In the genomic region with DNA sequence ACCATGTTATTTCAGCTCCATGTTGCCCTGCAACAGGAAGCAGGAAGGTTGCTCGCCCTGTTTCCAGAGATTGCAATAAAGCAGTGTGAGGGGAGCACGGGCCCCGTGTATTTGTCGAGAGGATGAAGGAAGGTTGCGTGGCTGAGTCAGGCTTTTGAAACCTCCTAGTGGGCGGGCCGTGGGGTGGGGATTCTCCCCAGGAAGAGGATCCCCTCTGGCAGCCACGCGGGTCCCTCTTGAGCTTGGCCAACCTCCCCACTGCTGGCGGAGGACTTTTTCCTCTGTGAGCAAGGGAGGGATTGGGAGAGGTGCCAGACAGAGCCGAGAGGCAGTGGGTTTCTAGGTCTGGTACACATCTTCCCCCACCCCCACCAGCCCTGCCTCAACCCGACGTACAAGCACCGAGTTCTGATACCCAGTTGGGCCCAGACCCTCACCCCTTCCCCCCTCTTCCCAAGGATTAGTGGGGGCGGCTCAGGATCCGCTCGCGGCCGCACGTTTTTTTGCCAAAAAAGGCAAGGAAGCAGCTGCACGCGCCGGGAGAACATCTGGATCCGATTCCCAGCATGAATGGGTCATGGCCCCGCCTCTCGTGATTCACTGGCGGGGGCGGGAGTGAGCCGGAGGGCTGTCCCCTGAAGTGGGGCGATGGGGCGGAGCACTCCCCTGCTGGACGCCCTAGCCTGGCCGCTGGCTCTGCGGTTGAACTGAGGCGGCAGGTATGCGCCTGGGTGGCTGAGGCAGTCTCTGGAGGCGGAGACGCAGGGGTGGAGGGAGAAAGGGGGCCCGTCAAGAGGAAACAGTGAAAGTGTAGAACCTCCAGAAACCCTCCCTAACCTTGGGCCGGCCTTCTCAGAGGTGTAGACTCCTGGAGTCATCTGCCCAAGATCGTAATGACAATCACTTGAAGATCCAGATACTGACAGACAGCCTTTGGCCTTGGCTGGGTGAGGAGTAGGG, we compare ENCODE assay signal across 8 mouse cellular contexts. TPM values are rescaled to one million over a fixed set of nuclear protein-coding genes. Genes with fewer than 3 reads are reported as not detected.
DNase-seq lines count a peak whose midpoint lies in the region; ATAC-seq and TF ChIP-seq lines count a peak whose summit lies in the region.

No protein-coding gene starts in this region.

- no peak for TF ChIP-seq CTCF in hindbrain, postnatal 0 days (IDR thresholded peaks at IDR 0.05; ENCODE audit: low read depth)

- peaks cover 9% of the 10 kb centered on the region; the same call in 1 of the 2 replicates for H3K4me1 ChIP-seq in hindbrain, postnatal 0 days (ENCODE audit: insufficient read depth, low read length)

- peak overlapping the region; percentile 60 for H3K4me2 ChIP-seq in hindbrain, postnatal 0 days (ENCODE audit: low read depth, low read length)

- peak; percentile 63 for DNase-seq in MEL-GATA-1-ER (ENCODE audit: extremely low read depth, low read depth)
- peak; percentile 93 for DNase-seq in embryo, embryonic 10 days (ENCODE audit: low spot score)
- DNase-seq in gastrocnemius, adult 8-10 months (ENCODE audit: low spot score in 2 of 2): peak; percentile 87 to 89
- peak; percentile 73 for DNase-seq in hindbrain, postnatal 0 days (ENCODE audit: low spot score)
- peak; percentile 64 to 69 for DNase-seq in left cerebral cortex, postnatal 14 days (ENCODE audit: low spot score in 2 of 2)
- DNase-seq in right cerebral cortex, postnatal 10 days (ENCODE audit: low spot score in 2 of 2): peak; percentile 84
- DNase-seq in urinary bladder, postnatal 14 days (ENCODE audit: low spot score): peak; percentile 92

- H3K9ac ChIP-seq in hindbrain, postnatal 0 days (replicated peaks; ENCODE audit: low read length): peak overlapping the region; percentile 35; the same call in 1 of the 2 replicates

- ATAC-seq in hindbrain, postnatal 0 days: peak; percentile 58; the same call in 1 of the 2 replicates
- peak; percentile 64 for ATAC-seq in megakaryocyte progenitor cell, adult 5-6 weeks (replicated peaks; ENCODE audit: poor library complexity)

- no peaks in the 10 kb centered on the region for H3K27me3 ChIP-seq in hindbrain, postnatal 0 days (ENCODE audit: insufficient read depth, low read length)

- H3K27ac ChIP-seq in hindbrain, postnatal 0 days: peak overlapping the region; percentile 51; the same call in 1 of the 2 replicates

- H3K9me3 ChIP-seq in hindbrain, postnatal 0 days (ENCODE audit: low read length): no peaks in the 10 kb centered on the region

- 2% methylated on average over 41 of the region's 41 CpGs for WGBS in hindbrain, postnatal 0 days

- intact Hi-C loops in left cerebral cortex, postnatal 14 days (cut with DNase I): no loop called here

- H3K36me3 ChIP-seq in hindbrain, postnatal 0 days (ENCODE audit: insufficient read depth, low read length): no peaks in the 10 kb centered on the region

- H3K4me3 ChIP-seq in hindbrain, postnatal 0 days (ENCODE audit: low read length): peak overlapping the region; percentile 29

RNA-seq across cellular contexts. Expression of gene Sf3a3, which starts 5.8 kb away (rescaled TPM):
- 10 to 100 TPM in 2 of 4 experiments, 1 to 10 TPM in 2; 9.5 to 12.8 (median 10.2) TPM for total RNA-seq in gastrocnemius, adult 8-10 months (2022)
- 18.7 and 33.0 TPM in 2 replicates for total RNA-seq in hindbrain, postnatal 0 days (2014; rRNA removed)
- 79.7 and 87.9 TPM in 2 replicates for polyA plus RNA-seq in hindbrain, postnatal 0 days (2015; fragmentation: Nextera tagmentation; extraction: Ambion mirVana)
- total RNA-seq in left cerebral cortex, postnatal 14 days (2021): 10 to 100 TPM; 31.1 to 32.2 TPM
- total RNA-seq in megakaryocyte progenitor cell, adult 5-6 weeks (2015): 98.5 and 113 TPM in 2 replicates
- 158 and 175 TPM in 2 replicates for total RNA-seq in megakaryocyte progenitor cell, adult 5-6 weeks (2017)

RNA-seq across cellular contexts. Expression of gene Fhl3, which starts 8.3 kb away (rescaled TPM):
- total RNA-seq in gastrocnemius, adult 8-10 months (2022): 100 to 1,000 TPM; 240 to 437 (median 328) TPM
- 7.1 and 7.3 TPM in 2 replicates for total RNA-seq in hindbrain, postnatal 0 days (2014; rRNA removed)
- polyA plus RNA-seq in hindbrain, postnatal 0 days (2015; fragmentation: Nextera tagmentation; extraction: Ambion mirVana): 2.5 and 3.1 TPM in 2 replicates
- 1 to 10 TPM; 3.8 to 4.2 TPM for total RNA-seq in left cerebral cortex, postnatal 14 days (2021)
- total RNA-seq in megakaryocyte progenitor cell, adult 5-6 weeks (2015): 17.1 and 19.3 TPM in 2 replicates
- 4.9 and 5.3 TPM in 2 replicates for total RNA-seq in megakaryocyte progenitor cell, adult 5-6 weeks (2017)

RNA-seq across cellular contexts. Expression of gene Utp11, which starts 15.4 kb away (rescaled TPM):
- total RNA-seq in gastrocnemius, adult 8-10 months (2022): 10 to 100 TPM; 14.0 to 20.8 (median 18.7) TPM
- 4.0 and 9.0 TPM in 2 replicates for total RNA-seq in hindbrain, postnatal 0 days (2014; rRNA removed)
- 31.2 and 39.0 TPM in 2 replicates for polyA plus RNA-seq in hindbrain, postnatal 0 days (2015; fragmentation: Nextera tagmentation; extraction: Ambion mirVana)
- total RNA-seq in left cerebral cortex, postnatal 14 days (2021): 10 to 100 TPM; 14.1 to 14.3 TPM
- total RNA-seq in megakaryocyte progenitor cell, adult 5-6 weeks (2015): 78.0 and 81.5 TPM in 2 replicates
- 70.8 and 93.1 TPM in 2 replicates for total RNA-seq in megakaryocyte progenitor cell, adult 5-6 weeks (2017)

RNA-seq across cellular contexts. Expression of gene Inpp5b, which starts 32.9 kb away (rescaled TPM):
- 10 to 100 TPM in 1 of 4 experiments, 1 to 10 TPM in 3; 6.0 to 10.8 (median 6.3) TPM for total RNA-seq in gastrocnemius, adult 8-10 months (2022)
- 15.9 and 16.0 TPM in 2 replicates for total RNA-seq in hindbrain, postnatal 0 days (2014; rRNA removed)
- 14.9 and 15.4 TPM in 2 replicates for polyA plus RNA-seq in hindbrain, postnatal 0 days (2015; fragmentation: Nextera tagmentation; extraction: Ambion mirVana)
- 10 to 100 TPM; 35.3 to 42.5 TPM for total RNA-seq in left cerebral cortex, postnatal 14 days (2021)
- total RNA-seq in megakaryocyte progenitor cell, adult 5-6 weeks (2015): 32.9 and 36.0 TPM in 2 replicates
- 28.6 and 31.4 TPM in 2 replicates for total RNA-seq in megakaryocyte progenitor cell, adult 5-6 weeks (2017)

RNA-seq across cellular contexts. Expression of gene Pou3f1, which starts 52.2 kb away (rescaled TPM):
- under 1 TPM; 0.19 to 0.34 (median 0.28) TPM for total RNA-seq in gastrocnemius, adult 8-10 months (2022)
- 4.8 and 7.0 TPM in 2 replicates for total RNA-seq in hindbrain, postnatal 0 days (2014; rRNA removed)
- 4.1 and 6.3 TPM in 2 replicates for polyA plus RNA-seq in hindbrain, postnatal 0 days (2015; fragmentation: Nextera tagmentation; extraction: Ambion mirVana)
- total RNA-seq in left cerebral cortex, postnatal 14 days (2021): 10 to 100 TPM; 29.9 to 30.1 TPM
- total RNA-seq in megakaryocyte progenitor cell, adult 5-6 weeks (2015): 0.05 TPM in 1 of 2 replicates, not detected in the other
- not detected in 2 replicates for total RNA-seq in megakaryocyte progenitor cell, adult 5-6 weeks (2017)

Comparison
In these comparisons a context has a peak if more than half of its experiments do, and no peak if none do; other contexts are left out.
1. Peak in every context shown above with its lines: DNase-seq, ATAC-seq, H3K4me3 ChIP-seq and H3K27ac ChIP-seq.
2. RNA of gene Fhl3, which starts 8.3 kb away (total RNA-seq): 240 to 437 TPM in gastrocnemius, adult 8-10 months; 4.9 to 19.3 TPM in megakaryocyte progenitor cell, adult 5-6 weeks, 7.1 to 7.3 TPM in hindbrain, postnatal 0 days and 3.8 to 4.2 TPM in left cerebral cortex, postnatal 14 days; every median in the first group is over 10 times any median in the second.